Mouse (Mus musculus) embryonic facial prominence, embryonic 15.5 days (tissue): ENCODE data around the gene Naa40. TPM values are rescaled to one million over a fixed set of nuclear protein-coding genes. Genes with fewer than 3 reads are reported as not detected.

Experiments used
- ATAC-seq: fragments of 200-750 bp; cut with Nextera tagmentation; 2 replicates; pipeline ENCODE4 v1.8.0; 2017; ENCODE audit warnings: low read depth, moderate TSS enrichment; ENCODE audit not compliant: insufficient number of reproducible peaks, low FRiP score, low TSS enrichment
- H3K27ac ChIP-seq: fragments of 300-500 bp; sonication (generic); replicated peaks from 2 replicates; pipeline ENCODE4 v1.5.1; 2015; ENCODE audit warnings: mild to moderate bottlenecking, inconsistent platforms
- H3K27me3 ChIP-seq: fragments of 300-500 bp; sonication (generic); 2 replicates; pipeline ENCODE4 v1.6.1; 2015; ENCODE audit warnings: inconsistent platforms
- H3K36me3 ChIP-seq: fragments of 300-500 bp; sonication (generic); 2 replicates; pipeline ENCODE4 v1.6.1; 2015; ENCODE audit warnings: mild to moderate bottlenecking, inconsistent platforms
- H3K4me1 ChIP-seq: fragments of 300-500 bp; sonication (generic); 2 replicates; pipeline ENCODE4 v1.6.1; 2015; ENCODE audit warnings: inconsistent platforms
- H3K4me2 ChIP-seq: fragments of 300-500 bp; sonication (generic); replicated peaks from 2 replicates; pipeline ENCODE4 v1.6.1; 2015; ENCODE audit warnings: mild to moderate bottlenecking, inconsistent platforms
- H3K4me3 ChIP-seq: fragments of 300-500 bp; sonication (generic); replicated peaks from 2 replicates; pipeline ENCODE4 v1.5.1; 2015; ENCODE audit warnings: mild to moderate bottlenecking, inconsistent platforms
- H3K9ac ChIP-seq: fragments of 300-500 bp; sonication (generic); 2 replicates; pipeline ENCODE4 v1.6.1; 2015; ENCODE audit warnings: inconsistent platforms
- H3K9me3 ChIP-seq: fragments of 300-500 bp; sonication (generic); replicated peaks from 2 replicates; pipeline ENCODE4 v1.6.1; 2016; ENCODE audit warnings: inconsistent platforms
- WGBS: fragments of 180-500 bp; shearing (Covaris S2); methylation state at CpG from one replicate; pipeline ENCODE4 v1.1.7; 2015; 5-methylcytosine and 5-hydroxymethylcytosine counted together
- polyA plus RNA-seq: library from polyadenylated mRNA; unstranded; fragments of >200 nt; fragmentation: Nextera tagmentation; extraction: Ambion mirVana; gene quantifications from 2 replicates; pipeline ENCODE4 v1.2.1, GENCODE M21; 2015

Naa40 gene
- polyA plus RNA-seq, result 49.8 and 55.4 TPM in 2 replicates

- peak; percentile 95 for ATAC-seq
- H3K4me3 ChIP-seq, result peak within 1 kb of the TSS; percentile 85
- peak within 1 kb of the TSS; percentile 87 for H3K4me2 ChIP-seq
- peaks cover 5% of the 10 kb centered on the region; the same call in 1 of the 2 replicates for H3K36me3 ChIP-seq
- H3K27me3 ChIP-seq, result no peaks in the 10 kb centered on the region
- H3K9me3 ChIP-seq, result no peaks in the 10 kb centered on the region
- WGBS, result under 1% methylated on average over 78 of the region's 80 CpGs
- peak within 1 kb of the TSS; percentile 87 for H3K27ac ChIP-seq
- H3K9ac ChIP-seq, result peak within 1 kb of the TSS; percentile 83
- peaks cover 24% of the 10 kb centered on the region for H3K4me1 ChIP-seq
Observed at GRCm38 (mm10) chr19:7240782-7241690, at the start of gene Naa40. Gene Naa40 (minus strand): TSS chr19:7241183.

- WGBS, result 37% methylated on average over 2 of the region's 2 CpGs
- Histone ChIP-seq H3K4me2 (no peak overlapping the region), H3K27me3 (no peaks in the 10 kb centered on the region), H3K9ac (no peak overlapping the region), H3K4me3 (no peak overlapping the region), H3K4me1 (peaks cover 33% of the 10 kb centered on the region), H3K36me3 (peaks cover 39% of the 10 kb centered on the region), H3K27ac (no peak overlapping the region), H3K9me3 (no peaks in the 10 kb centered on the region)
- no peak for ATAC-seq
Observed at GRCm38 (mm10) chr19:7289767-7290166, 48.8 kb upstream of the Naa40 start.

GRCm38 (mm10) chr19:7288288-7288687 lies 47.3 kb upstream of the Naa40 start:
- H3K27me3 ChIP-seq, result no peaks in the 10 kb centered on the region
- WGBS, result 75% methylated on average over 3 of the region's 3 CpGs
- H3K4me2 ChIP-seq, result no peak overlapping the region
- H3K9ac ChIP-seq, result no peak overlapping the region
- no peak overlapping the region for H3K27ac ChIP-seq
- H3K36me3 ChIP-seq, result peaks cover 53% of the 10 kb centered on the region
- H3K4me1 ChIP-seq, result peaks cover 19% of the 10 kb centered on the region
- ATAC-seq, result no peak
- H3K9me3 ChIP-seq, result no peaks in the 10 kb centered on the region
- H3K4me3 ChIP-seq, result no peak overlapping the region

- H3K27me3 ChIP-seq, result no peaks in the 10 kb centered on the region
- WGBS, result 86% methylated on average over 12 of the region's 12 CpGs
- no peak overlapping the region for H3K9ac ChIP-seq
- H3K27ac ChIP-seq, result no peak overlapping the region
- H3K4me1 ChIP-seq, result peaks cover 5% of the 10 kb centered on the region
- peaks cover 69% of the 10 kb centered on the region for H3K36me3 ChIP-seq
- no peak for ATAC-seq
- H3K4me2 ChIP-seq, result no peak overlapping the region
- H3K9me3 ChIP-seq, result no peaks in the 10 kb centered on the region
- no peak overlapping the region for H3K4me3 ChIP-seq
Observed at GRCm38 (mm10) chr19:7286563-7287315, 45.8 kb upstream of the Naa40 start.

- Histone ChIP-seq H3K9me3 (no peaks in the 10 kb centered on the region), H3K9ac (no peak overlapping the region), H3K4me2 (no peak overlapping the region), H3K36me3 (peaks cover 90% of the 10 kb centered on the region), H3K4me3 (no peak overlapping the region), H3K4me1 (peaks cover 32% of the 10 kb centered on the region), H3K27me3 (no peaks in the 10 kb centered on the region), H3K27ac (no peak overlapping the region; the same call in 1 of the 2 replicates)
- WGBS, result 85% methylated on average over 18 of the region's 18 CpGs
- ATAC-seq, result no peak
Observed at GRCm38 (mm10) chr19:7280557-7281330, 39.8 kb upstream of the Naa40 start.

- peak; percentile 31; the same call in 1 of the 2 replicates for ATAC-seq
- H3K4me1 ChIP-seq, result peaks cover 46% of the 10 kb centered on the region
- no peak overlapping the region for H3K4me2 ChIP-seq
- WGBS, result 28% methylated on average over 6 of the region's 6 CpGs
- no peaks in the 10 kb centered on the region for H3K27me3 ChIP-seq
- no peaks in the 10 kb centered on the region for H3K9me3 ChIP-seq
- H3K9ac ChIP-seq, result no peak overlapping the region
- H3K4me3 ChIP-seq, result no peak overlapping the region
- peaks cover 83% of the 10 kb centered on the region for H3K36me3 ChIP-seq
- 0 out of 2 replicates have a peak overlapping the region, but pooled peaks have one; percentile 22 for H3K27ac ChIP-seq
Observed at GRCm38 (mm10) chr19:7279114-7279513, 38.1 kb upstream of the Naa40 start.

- no peaks in the 10 kb centered on the region for H3K27me3 ChIP-seq
- H3K9ac ChIP-seq, result no peak overlapping the region
- H3K4me3 ChIP-seq, result no peak overlapping the region
- WGBS, result 70% methylated on average over 6 of the region's 6 CpGs
- no peak overlapping the region for H3K4me2 ChIP-seq
- no peak for ATAC-seq
- peak overlapping the region; percentile 22; the same call in 1 of the 2 replicates for H3K27ac ChIP-seq
- H3K9me3 ChIP-seq, result no peaks in the 10 kb centered on the region
- H3K36me3 ChIP-seq, result peaks cover 83% of the 10 kb centered on the region
- H3K4me1 ChIP-seq, result peaks cover 48% of the 10 kb centered on the region
Observed at GRCm38 (mm10) chr19:7278200-7278906, 37.4 kb upstream of the Naa40 start.

GRCm38 (mm10) chr19:7276796-7277195 lies 35.8 kb upstream of the Naa40 start:
- Histone ChIP-seq H3K27me3 (no peaks in the 10 kb centered on the region), H3K4me3 (no peak overlapping the region), H3K4me1 (peaks cover 48% of the 10 kb centered on the region), H3K9me3 (no peaks in the 10 kb centered on the region), H3K4me2 (no peak overlapping the region), H3K36me3 (peaks cover 81% of the 10 kb centered on the region), H3K27ac (peak overlapping the region; percentile 74), H3K9ac (no peak overlapping the region)
- ATAC-seq, result no peak
- WGBS, result 67% methylated on average over 7 of the region's 7 CpGs

GRCm38 (mm10) chr19:7276053-7276659 lies 35.2 kb upstream of the Naa40 start:
- Histone ChIP-seq H3K27ac (peak overlapping the region; percentile 74), H3K27me3 (no peaks in the 10 kb centered on the region), H3K4me1 (peaks cover 48% of the 10 kb centered on the region), H3K4me2 (no peak overlapping the region), H3K36me3 (peaks cover 81% of the 10 kb centered on the region), H3K9me3 (no peaks in the 10 kb centered on the region), H3K4me3 (no peak overlapping the region), H3K9ac (no peak overlapping the region)
- WGBS, result 48% methylated on average over 7 of the region's 7 CpGs
- no peak for ATAC-seq

- H3K4me2 ChIP-seq, result no peak overlapping the region
- H3K27ac ChIP-seq, result peak overlapping the region; percentile 75
- no peaks in the 10 kb centered on the region for H3K27me3 ChIP-seq
- peaks cover 55% of the 10 kb centered on the region for H3K4me1 ChIP-seq
- H3K36me3 ChIP-seq, result peaks cover 78% of the 10 kb centered on the region
- 38% methylated on average over 7 of the region's 7 CpGs for WGBS
- H3K4me3 ChIP-seq, result no peak overlapping the region
- ATAC-seq, result no peak
- no peaks in the 10 kb centered on the region for H3K9me3 ChIP-seq
- no peak overlapping the region for H3K9ac ChIP-seq
Observed at GRCm38 (mm10) chr19:7275131-7275789, 34.3 kb upstream of the Naa40 start.
